Mouse (Mus musculus) heart, adult 18-20 months (tissue): ENCODE measurements around the gene Ttc13. TPM values are rescaled to one million over a fixed set of nuclear protein-coding genes. Genes with fewer than 3 reads are reported as not detected.
A peak's percentile ranks its signal among the peaks of the same experiment; 100 is the strongest.

Source experiments
- DNase-seq, 2 experiments: peaks; one replicate each; pipeline ENCODE4 v3.0.0; 2021 to 2022; ENCODE audit warnings: mixed read lengths in 1 of 2
- total RNA-seq, 2 experiments: library from RNA; stranded (reverse); gene quantifications; 2 replicates each; pipeline ENCODE4 v1.2.3; 2021

Gene Ttc13
- total RNA-seq, 2 experiments from 2014 or later, result 14.7 to 15.0 TPM

- peak in 1 of 2 experiments; percentile 55 for DNase-seq
Measured at GRCm38 (mm10) chr8:124704376-124704775, 17.4 kb downstream of the Ttc13 start.

- DNase-seq, result no peak
Measured at GRCm38 (mm10) chr8:124703526-124703925, 18.3 kb downstream of the Ttc13 start.

GRCm38 (mm10) chr8:124702183-124702582, 19.6 kb downstream of the Ttc13 start:
- no peak for DNase-seq

- peak in 1 of 2 experiments; percentile 39 for DNase-seq
Measured at GRCm38 (mm10) chr8:124701023-124701422, 20.8 kb downstream of the Ttc13 start.

GRCm38 (mm10) chr8:124700271-124700670, 21.5 kb downstream of the Ttc13 start:
- DNase-seq, result no peak

DNA sequence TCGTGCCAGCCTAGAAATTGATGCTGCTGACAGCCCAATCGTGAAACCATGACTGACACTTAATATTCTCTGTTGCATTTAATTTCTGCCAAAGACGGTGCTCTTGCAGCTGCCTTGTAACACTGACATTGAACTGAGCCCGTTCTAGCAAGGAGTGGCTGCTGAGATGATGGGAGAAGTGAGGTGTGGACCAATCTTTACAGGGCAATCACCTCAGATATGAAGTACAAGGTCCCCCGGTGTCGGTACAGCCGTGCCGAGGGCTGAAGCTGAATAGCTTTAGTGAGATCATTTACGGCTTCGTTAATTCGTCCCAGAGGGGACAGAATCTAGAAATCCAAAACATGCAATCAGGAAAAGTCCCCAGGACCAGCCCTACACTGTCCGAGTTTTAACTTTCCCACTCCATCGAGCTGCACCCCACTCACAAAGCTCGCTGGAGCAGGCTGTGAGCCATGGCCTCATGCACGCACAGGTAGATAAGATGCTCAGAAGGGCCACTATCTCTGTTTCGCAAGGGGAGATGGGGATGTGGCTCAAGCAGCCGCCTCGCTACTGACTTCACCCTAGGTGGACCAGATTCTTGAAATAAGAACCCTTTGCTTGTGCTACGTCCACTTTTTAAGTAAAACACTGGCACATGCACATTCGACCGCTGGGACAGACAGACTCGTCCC, 26.2 kb downstream of the Ttc13 start:
- no peak for DNase-seq

GRCm38 (mm10) chr8:124691706-124692105, 30.1 kb downstream of the Ttc13 start:
- no peak for DNase-seq

DNA sequence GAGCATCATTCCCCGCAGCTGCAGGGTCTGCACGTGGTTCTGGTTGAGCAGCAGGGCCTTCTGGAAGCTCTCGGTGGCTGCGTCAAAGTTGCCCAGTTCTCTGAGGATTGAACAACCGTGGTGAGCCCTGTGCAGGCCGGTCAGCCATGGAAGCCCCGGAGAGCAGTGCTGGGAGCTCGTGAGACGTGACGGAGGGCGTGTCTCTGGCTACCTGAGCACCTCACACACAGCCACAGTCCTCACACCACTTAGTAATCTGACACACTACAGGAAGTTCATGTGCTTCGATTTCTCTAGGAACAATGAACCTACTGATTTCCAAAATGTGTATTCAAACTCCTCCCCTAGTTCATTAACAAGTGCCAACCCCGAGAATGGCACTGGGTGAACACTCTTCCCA, 32.9 kb downstream of the Ttc13 start:
- DNase-seq, result no peak

DNA sequence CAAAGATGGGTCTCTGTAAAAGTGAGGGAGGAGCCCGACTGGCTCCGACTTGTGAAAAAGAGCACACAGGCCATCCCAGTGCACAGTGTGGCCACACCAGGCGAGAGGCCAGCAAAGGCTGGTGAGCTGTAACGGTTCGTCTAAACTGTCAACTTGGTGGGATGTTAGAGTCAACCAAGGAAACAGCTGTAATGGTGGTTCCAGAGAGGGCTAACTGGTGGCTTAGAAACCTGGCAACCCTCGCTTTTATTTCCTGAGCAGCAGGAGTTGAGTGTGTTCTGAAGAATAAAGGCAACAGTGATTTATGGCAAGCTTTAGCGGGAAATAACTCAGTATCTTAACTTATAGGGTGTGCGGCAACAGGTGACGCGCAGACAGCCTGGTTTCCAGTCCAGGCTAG, 39.6 kb downstream of the Ttc13 start:
- DNase-seq, result no peak

DNA sequence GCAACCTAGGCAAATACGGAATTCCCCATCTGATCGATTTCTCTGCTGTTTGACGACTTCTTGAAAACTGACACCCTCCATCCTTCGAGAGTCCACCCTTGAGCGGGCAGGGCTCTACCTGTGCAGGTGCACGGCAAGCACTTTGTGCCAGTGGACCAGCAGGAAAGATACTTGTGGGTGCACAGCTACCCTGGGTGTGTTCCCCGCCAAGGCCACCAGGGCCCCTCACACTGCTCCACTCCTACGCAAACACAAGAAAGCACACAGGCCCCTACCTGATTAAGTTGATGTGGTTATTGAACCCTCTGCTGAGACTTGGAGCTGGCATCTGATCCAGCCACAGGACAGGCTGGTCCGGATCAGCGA, 40.0 kb downstream of the Ttc13 start:
- DNase-seq, result no peak

- no peak for DNase-seq
Measured at GRCm38 (mm10) chr8:124681077-124681791, 40.5 kb downstream of the Ttc13 start.

- no peak for DNase-seq
Measured at GRCm38 (mm10) chr8:124678246-124678645, 43.5 kb downstream of the Ttc13 start.

DNA sequence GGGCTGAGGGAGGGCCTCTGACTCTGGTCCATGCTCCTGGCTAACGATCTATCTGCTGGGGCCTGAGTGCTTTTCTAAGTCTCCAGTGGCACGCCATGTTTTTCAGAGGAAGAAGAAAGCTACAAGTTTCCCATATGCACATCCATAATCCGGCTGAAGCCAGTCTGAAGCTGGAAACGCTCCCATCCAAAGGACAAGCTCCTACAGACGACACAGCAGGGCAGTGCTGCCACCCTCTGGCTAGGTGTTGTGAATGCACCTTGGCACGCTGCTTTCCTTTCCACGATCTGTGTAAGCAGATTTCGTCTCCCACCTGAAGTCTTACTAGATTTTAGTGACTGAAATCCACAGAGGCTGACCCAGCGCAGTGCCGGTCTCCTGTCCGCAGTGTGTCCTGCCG, 44.3 kb downstream of the Ttc13 start:
- DNase-seq, result peak; percentile 76 to 89

- no peak for DNase-seq
Measured at GRCm38 (mm10) chr8:124677078-124677477, 44.7 kb downstream of the Ttc13 start.

DNA sequence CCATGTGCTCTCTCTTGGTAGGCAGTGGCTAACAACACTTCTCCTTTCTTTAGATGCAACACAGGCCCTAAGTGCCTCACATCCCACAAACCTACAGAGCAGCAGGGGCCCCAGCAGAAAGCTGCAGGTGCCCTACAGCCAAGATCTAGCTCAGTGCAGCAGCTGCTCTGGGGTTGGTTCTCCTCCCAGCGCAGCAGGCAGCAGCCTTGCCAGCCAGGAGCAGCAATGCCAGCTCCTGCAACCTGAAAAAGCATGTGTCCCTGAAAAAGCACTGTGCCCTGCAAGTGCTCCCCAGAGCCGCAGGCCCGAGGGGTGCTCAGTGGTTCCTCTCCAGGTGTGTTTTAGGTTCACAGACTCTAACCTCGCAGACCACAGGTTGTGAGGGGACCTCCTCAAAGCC, 45.1 kb downstream of the Ttc13 start:
- no peak for DNase-seq

- DNase-seq, result no peak
Measured at GRCm38 (mm10) chr8:124672345-124672744, 49.4 kb downstream of the Ttc13 start.

DNA sequence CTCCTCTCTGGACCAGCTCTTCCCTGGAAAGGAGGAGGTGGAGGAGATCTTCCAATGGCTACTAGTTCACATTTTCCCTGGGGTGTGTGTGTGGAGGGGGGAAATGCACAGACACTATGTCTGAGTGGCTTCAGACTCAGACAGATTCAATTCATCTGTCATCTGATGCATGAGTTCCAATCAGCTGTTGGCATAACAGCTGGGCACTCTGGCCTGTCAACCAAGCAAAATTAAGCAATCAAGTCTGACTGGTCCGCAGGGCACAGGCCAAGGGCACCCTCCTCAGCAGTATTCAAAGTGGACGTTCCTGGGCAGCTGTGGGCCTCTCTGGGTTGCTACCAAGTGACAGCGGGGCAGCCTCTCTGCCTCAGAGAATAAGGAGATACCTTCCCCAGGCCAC, 53.0 kb downstream of the Ttc13 start:
- DNase-seq, result no peak

DNA sequence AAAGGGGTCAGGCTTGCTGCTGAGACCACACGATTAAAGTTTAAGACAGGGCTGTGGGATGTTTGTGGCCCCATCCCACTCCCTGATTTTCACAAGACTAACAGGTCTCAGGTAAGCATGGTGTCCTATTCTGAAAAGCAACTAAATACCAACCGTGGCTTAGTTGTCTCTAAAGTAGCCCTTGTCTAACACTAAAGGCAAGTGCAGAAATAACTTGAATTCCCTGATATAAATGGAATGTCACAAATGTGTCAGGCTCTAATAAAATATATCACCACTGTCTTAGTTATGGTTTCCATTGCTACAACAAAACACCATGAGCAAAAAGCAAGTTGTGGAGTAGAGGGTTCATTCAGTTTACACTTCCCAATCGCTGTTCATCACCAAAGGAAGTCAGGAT, 57.4 kb downstream of the Ttc13 start:
- no peak for DNase-seq

- DNase-seq, result no peak
Measured at GRCm38 (mm10) chr8:124663874-124664230, 57.9 kb downstream of the Ttc13 start.

DNA sequence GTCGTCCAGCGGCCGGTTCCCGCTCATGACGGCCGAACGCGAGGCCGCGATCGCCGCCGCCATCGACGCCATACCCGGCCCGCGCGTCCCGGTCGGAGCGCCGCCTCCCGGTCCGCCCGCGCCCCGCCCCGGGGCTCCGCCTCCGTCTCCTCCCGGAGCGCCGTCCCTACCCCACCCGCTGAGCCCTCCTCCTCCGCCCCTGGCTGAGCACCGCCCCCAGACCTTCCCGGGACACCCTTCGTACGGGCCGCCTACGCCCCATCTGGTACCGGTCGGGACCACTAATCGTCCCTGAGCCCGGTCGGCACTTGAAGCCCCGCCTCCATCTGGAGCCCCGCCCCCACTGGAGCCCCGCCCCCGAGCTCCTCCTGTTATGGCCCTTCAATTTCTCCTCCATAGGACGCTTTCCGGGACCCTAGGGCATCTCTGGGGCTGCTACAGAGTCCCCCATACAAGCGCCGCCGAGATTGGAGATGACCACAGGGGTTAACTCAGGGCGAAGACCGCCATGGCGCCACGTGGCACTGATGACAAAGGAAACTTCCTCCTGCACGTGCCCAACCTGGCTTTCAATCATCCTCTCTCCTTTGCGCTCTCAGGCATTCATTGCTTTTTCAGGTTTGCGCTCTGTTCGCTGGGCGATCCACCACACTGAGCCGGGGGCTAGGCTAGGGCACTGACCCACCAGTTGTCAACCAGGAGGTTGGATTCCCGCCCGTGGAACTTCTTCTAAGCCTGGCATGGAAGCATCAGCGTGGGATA, 58.5 kb downstream of the Ttc13 start, which contains the start of gene 2310022B05Rik:
2310022B05Rik (minus strand) TSS at position 258 of the 762 bp plus-strand sequence.
- peak; percentile 91 to 95 for DNase-seq

GRCm38 (mm10) chr8:124662446-124663111, 59.2 kb downstream of the Ttc13 start:
- peak in 1 of 2 experiments; percentile 58 for DNase-seq

GRCm38 (mm10) chr8:124661781-124662180, 60.0 kb downstream of the Ttc13 start:
- peak; percentile 38 to 59 for DNase-seq

DNA sequence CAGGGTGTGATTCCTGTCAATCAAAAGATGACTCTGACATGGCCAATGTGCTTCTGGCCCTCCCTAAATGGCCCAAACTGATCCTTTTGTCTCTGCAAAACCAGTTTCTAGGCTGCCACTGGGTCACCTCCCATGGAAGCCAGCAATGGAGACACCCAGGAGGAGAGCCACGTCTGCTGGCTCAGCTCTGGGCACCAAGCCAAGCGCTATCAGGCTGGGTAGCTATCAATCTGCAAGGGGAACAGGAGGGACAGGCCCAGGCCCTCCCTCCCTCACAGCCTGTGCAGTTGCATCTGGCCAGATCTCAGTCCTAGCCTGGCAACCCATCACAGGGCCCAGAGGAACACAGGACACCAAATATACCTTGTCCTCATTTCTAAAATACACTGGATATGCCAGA, 63.4 kb downstream of the Ttc13 start:
- DNase-seq, result peak; percentile 78 to 87
